Mouse (Mus musculus) T-cell, adult 2 months (primary cell): Measurements from ENCODE around the gene Gsta1.
"Not testable (repeated sequence)": the region's sequence is repeated elsewhere in the genome, so short reads cannot be mapped to it uniquely, and the experiment has no call there.

Experiments used
- DNase-seq: peaks from one replicate; pipeline ENCODE4 v3.0.0; 2022; ENCODE audit warnings: low spot score

Gene Gsta1

GRCm38 (mm10) chr9:78230461-78230860 lies at the start of gene Gsta1:
Gene Gsta1 (plus strand): TSS chr9:78230656.
- DNase-seq: not testable (repeated sequence)

- DNase-seq: not testable (repeated sequence)
These were observed 48.0 kb upstream of the Gsta1 start, which contains the start of gene Gsta4 for GRCm38 (mm10) chr9:78182474-78182873. Gene Gsta4 (plus strand): TSS chr9:78182774.

- no peak for DNase-seq
These were observed 44.8 kb upstream of the Gsta1 start for GRCm38 (mm10) chr9:78185686-78186085.

- DNase-seq: no peak
These were observed 41.5 kb upstream of the Gsta1 start for GRCm38 (mm10) chr9:78188910-78189309.

- no peak for DNase-seq
These were observed 39.5 kb upstream of the Gsta1 start for GRCm38 (mm10) chr9:78190651-78191634.

- peak; percentile 68 for DNase-seq
These were observed 38.7 kb upstream of the Gsta1 start for GRCm38 (mm10) chr9:78191736-78192135.

- DNase-seq: peak; percentile 69
These were observed 36.4 kb upstream of the Gsta1 start for GRCm38 (mm10) chr9:78193902-78194597.

- no peak for DNase-seq
These were observed 35.4 kb upstream of the Gsta1 start for GRCm38 (mm10) chr9:78195034-78195433.

- no peak for DNase-seq
These were observed 32.7 kb upstream of the Gsta1 start for GRCm38 (mm10) chr9:78197801-78198200.

- DNase-seq: no peak
These were observed 26.3 kb upstream of the Gsta1 start for GRCm38 (mm10) chr9:78204194-78204593.

- no peak for DNase-seq
These were observed 21.5 kb upstream of the Gsta1 start for GRCm38 (mm10) chr9:78208956-78209355.

GRCm38 (mm10) chr9:78210079-78210478 lies 20.4 kb upstream of the Gsta1 start:
- DNase-seq: no peak

GRCm38 (mm10) chr9:78210821-78211220 lies 19.6 kb upstream of the Gsta1 start:
- no peak for DNase-seq

- DNase-seq: no peak
These were observed 18.9 kb upstream of the Gsta1 start for GRCm38 (mm10) chr9:78211521-78211920.

- DNase-seq: no peak
These were observed 18.0 kb upstream of the Gsta1 start for GRCm38 (mm10) chr9:78212341-78213049.

- no peak for DNase-seq
These were observed 13.4 kb upstream of the Gsta1 start for GRCm38 (mm10) chr9:78217074-78217473.

GRCm38 (mm10) chr9:78222616-78223015 lies 7.8 kb upstream of the Gsta1 start:
- no peak for DNase-seq

- DNase-seq: no peak
These were observed 7.1 kb upstream of the Gsta1 start for GRCm38 (mm10) chr9:78223221-78223902.

GRCm38 (mm10) chr9:78224418-78224817 lies 6.0 kb upstream of the Gsta1 start:
- no peak for DNase-seq

- no peak for DNase-seq
These were observed 5.2 kb upstream of the Gsta1 start for GRCm38 (mm10) chr9:78225304-78225703.

GRCm38 (mm10) chr9:78228122-78228521 lies 2.3 kb upstream of the Gsta1 start:
- no peak for DNase-seq

- DNase-seq: not testable (repeated sequence)
These were observed 798 bp upstream of the Gsta1 start for GRCm38 (mm10) chr9:78229658-78230057.
